Mouse (Mus musculus): ENCODE results near the gene Clec2d.
"Not testable (repeated sequence)": the region's sequence is repeated elsewhere in the genome, so short reads cannot be mapped to it uniquely, and the experiment has no call there.

Gene Clec2d

GRCm38 (mm10) chr6:129180403-129181169, at the start of gene Clec2d:
Clec2d (plus strand) TSS chr6:129180615.
- peak; percentile 44 to 59 for DNase-seq (ENCODE audit: low spot score in 2 of 2)

DNA sequence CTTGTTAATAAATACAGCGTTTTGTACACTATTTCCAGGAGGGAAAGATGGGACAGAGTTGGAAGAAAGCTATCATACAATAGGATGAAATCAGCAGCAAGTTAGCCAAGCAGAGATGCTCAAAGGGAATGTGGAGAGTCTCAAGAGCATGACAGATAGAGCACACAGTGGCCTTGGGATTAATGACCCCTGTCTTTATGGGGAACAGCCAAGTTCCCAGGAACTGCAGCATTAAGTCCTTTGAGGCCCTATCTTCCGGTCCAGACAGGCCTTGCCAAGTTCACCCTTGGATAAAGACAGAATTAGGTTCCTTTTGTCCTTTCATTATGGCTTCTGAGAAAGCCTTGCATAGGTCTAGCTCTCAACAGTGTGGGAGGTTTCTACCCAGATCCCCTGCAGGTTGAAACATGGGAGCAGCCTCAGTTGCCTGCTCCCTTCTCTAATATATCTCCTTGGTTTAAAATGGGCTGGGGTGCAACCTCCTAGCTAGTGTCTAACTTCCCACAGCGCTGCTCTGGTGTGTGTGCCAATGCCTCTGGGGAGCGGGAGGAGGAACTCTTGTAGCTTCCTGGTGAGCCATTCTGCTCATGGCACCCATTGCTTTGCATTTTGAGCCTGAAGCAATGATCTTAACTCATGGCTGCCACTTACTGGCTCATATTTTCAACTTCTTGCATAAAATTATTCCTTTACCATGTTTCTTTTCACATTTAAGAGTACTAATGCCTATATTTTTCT, 47.6 kb upstream of the Clec2d start:
- DNase-seq (ENCODE audit: low spot score in 2 of 2) = no peak

DNA sequence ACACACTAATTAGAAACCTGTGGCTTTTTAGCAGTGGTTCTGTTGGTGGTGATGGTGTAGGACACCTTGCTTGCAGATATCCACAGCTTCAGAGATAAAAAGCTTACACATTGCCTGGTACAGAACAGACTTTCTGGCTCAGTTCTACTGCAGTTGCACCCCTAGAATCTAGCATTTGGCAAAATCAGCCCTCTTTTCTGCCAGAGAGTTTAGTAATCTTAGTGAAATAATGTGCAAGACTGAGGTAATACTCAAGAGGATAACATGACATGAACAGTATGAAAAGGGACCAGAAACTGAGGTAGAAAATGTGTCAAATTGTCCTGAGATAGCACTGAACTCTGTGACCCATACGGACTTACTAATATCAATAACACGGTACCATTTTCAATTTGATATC, 33.6 kb upstream of the Clec2d start:
- DNase-seq (ENCODE audit: low spot score in 2 of 2) = no peak

DNA sequence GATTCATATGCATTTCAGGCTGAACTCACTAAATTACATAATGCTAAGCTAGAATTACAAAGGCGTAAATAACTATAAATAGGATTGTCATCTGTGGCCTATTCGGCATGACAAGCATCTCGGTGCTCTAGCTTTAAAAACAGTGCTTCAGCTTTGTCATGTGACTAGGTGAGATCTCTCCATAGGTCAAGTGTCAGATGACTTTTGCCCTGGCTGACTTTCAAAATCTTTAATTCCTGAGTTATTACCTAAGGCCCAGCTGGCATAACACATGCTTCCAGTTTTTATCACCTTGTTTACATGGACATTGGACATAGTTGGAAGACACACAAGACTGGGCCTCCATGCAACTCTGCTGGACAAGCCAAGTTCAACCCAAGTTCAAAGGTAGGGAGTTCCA, 20.3 kb upstream of the Clec2d start:
- DNase-seq (ENCODE audit: low spot score in 2 of 2) = no peak

DNA sequence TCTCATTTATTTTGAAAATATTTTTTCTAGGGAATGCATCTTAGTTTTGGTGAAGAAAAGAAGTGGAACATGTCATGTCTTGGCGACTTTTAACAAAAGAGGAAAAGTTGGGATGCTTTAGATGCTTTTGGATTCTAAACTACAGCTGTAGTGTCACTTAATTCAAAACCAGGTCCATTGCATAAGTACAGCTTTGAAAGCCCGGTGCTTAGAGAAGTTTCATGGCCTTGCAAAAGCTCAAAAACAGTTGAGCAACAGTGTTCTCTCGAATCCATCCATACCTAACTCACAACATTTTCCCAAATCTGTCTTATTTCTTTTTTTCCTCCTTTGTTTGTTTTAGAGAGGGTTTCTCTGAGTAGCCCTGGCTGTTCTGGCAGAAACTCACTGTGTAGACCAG, 19.3 kb upstream of the Clec2d start:
- DNase-seq (ENCODE audit: low spot score in 2 of 2) = no peak

- no peak for DNase-seq (ENCODE audit: low spot score in 2 of 2)
These were observed 18.5 kb upstream of the Clec2d start for GRCm38 (mm10) chr6:129161951-129162350.

- DNase-seq (ENCODE audit: low spot score in 2 of 2) = no peak
These were observed 17.7 kb upstream of the Clec2d start for GRCm38 (mm10) chr6:129162587-129163159.

GRCm38 (mm10) chr6:129163606-129164005, 16.8 kb upstream of the Clec2d start:
- no peak for DNase-seq (ENCODE audit: low spot score in 2 of 2)

DNA sequence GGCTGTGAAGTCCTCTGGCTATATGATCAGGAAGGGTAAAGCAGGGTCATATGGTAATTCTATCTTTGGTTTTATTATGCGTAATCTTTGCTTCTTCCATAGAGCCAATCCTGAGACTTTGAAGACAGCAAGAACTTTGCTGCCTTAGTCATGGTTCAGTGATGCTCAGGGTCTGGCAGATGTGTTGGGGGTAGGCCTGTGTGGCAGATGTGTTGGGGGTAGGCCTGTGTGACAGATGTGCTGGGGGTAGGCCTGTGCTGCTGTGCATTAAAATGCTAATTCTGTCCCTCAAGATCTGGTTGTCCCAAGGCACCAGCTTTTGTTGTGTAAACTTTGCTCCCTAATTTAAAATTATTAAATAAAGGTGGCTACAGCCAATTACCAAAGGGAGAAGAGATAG, 9.5 kb upstream of the Clec2d start:
- no peak for DNase-seq (ENCODE audit: low spot score in 2 of 2)

- DNase-seq (ENCODE audit: low spot score in 2 of 2) = no peak
These were observed 8.7 kb upstream of the Clec2d start for GRCm38 (mm10) chr6:129171675-129172074.

GRCm38 (mm10) chr6:129174836-129175235, 5.6 kb upstream of the Clec2d start:
- DNase-seq (ENCODE audit: low spot score in 2 of 2) = no peak

GRCm38 (mm10) chr6:129175612-129176011, 4.8 kb upstream of the Clec2d start:
- no peak for DNase-seq (ENCODE audit: low spot score in 2 of 2)

DNA sequence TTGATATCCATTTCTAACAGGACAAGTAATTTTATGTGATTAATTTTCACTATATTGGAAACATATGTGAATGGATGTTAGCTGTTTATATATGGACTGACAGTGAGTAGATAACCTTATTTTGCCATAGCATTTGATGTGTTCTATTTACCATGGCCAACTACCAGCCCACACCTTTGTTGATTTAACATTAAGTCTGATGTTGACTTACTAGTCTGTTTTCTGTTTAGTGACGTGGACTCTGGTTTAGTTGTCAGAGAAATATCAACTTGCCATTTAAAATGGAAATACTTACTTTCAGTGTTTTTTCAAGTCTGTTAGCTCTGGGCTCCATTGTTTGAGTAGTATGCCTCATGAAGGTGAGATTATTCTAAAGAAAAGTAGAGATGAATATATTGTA, 3.8 kb upstream of the Clec2d start:
- no peak for DNase-seq (ENCODE audit: low spot score in 2 of 2)

- no peak for DNase-seq (ENCODE audit: low spot score in 2 of 2)
These were observed 1.1 kb upstream of the Clec2d start for GRCm38 (mm10) chr6:129179281-129179680.

GRCm38 (mm10) chr6:129179831-129180230, 584 bp upstream of the Clec2d start:
- not testable (repeated sequence) for DNase-seq (ENCODE audit: low spot score in 2 of 2)

- DNase-seq (ENCODE audit: low spot score in 2 of 2) = no peak
These were observed 834 bp downstream of the Clec2d start for GRCm38 (mm10) chr6:129181249-129181648.

DNA sequence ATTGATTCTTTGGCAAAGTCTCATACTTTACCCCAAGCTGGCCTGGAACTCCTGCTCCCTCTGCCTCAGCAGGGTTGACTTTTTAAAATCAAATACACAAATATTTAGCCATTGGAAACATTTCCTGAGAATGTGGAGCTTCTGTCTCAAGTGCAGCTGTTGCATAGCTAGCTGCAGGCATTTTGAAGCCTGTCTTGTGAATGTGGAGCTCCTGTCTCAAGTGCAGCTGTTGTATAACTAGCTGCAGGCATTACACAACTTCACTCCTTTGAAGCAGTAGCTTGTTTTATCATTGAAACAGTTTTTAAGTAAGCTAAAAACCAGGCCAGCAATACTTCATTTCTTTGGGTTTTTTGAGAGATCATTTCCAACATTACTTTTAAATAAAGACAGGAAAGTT, 1.3 kb downstream of the Clec2d start:
- DNase-seq (ENCODE audit: low spot score in 2 of 2) = no peak

DNA sequence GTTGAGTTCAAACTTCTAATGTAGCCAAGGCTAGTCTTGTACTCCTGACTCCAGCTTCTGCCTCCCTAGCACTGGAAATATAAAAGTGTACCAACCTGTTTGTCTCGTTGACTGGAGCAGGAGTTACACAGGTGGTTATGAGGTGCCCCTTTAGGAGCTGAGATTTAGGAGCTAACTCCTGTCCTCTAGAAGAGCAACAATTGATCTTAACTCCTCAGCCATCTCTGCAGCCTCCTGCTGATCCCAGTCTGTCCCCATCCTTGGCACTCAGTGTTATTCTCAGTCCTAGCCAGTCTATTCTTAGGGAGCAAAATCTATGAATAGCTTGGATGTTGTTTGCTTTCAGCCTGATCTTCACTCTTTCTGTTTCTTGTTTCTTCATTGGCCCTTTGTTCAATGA, 2.1 kb downstream of the Clec2d start:
- DNase-seq (ENCODE audit: low spot score in 2 of 2) = no peak

GRCm38 (mm10) chr6:129184001-129184400, 3.6 kb downstream of the Clec2d start:
- not testable (repeated sequence) for DNase-seq (ENCODE audit: low spot score in 2 of 2)

DNA sequence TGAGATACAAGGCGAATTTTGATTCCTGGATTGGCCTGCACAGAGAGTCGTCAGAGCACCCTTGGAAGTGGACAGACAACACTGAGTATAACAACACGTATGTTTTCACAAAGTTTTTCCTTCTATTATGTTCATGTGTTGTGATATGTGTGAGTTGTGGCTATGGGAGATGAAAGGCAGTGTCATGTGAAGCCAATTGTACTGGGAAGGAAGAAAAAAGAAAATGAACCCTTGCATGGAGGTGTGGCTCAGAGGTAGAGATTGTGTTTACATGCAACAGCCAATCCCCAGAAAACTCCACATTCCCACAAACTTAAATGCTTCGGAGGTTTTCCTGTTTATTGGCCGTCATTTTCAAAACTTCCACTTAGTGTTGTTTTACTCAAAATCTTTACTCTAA, 4.4 kb downstream of the Clec2d start:
- no peak for DNase-seq (ENCODE audit: low spot score in 2 of 2)

- no peak for DNase-seq (ENCODE audit: low spot score in 2 of 2)
These were observed 5.6 kb downstream of the Clec2d start for GRCm38 (mm10) chr6:129186022-129186421.

GRCm38 (mm10) chr6:129186457-129187199, 6.2 kb downstream of the Clec2d start:
- no peak for DNase-seq (ENCODE audit: low spot score in 2 of 2)
